Mouse (Mus musculus) cerebellum, adult 2 months (tissue): ENCODE results near the gene Rassf3.

Experiments
- CTCF ChIP-seq: fragments of 200-500 bp; IDR thresholded peaks from 2 replicates; pipeline ENCODE4 v1.5.1; 2011; ENCODE audit warnings: low read depth, mild to moderate bottlenecking, control low read depth, low read length, moderate library complexity, borderline replicate concordance; ENCODE audit not compliant: insufficient read depth
- POLR2A ChIP-seq: fragments of 200-500 bp; IDR thresholded peaks from 2 replicates; pipeline ENCODE4 v1.6.1; 2011; ENCODE audit warnings: low read length, control low read depth, borderline replicate concordance; ENCODE audit not compliant: insufficient read depth

- peak; percentile 92 for TF ChIP-seq CTCF
- no peak for TF ChIP-seq POLR2A
Measured at GRCm38 (mm10) chr10:121516008-121516600, 40.0 kb upstream of the Rassf3 start.
